Mouse (Mus musculus) neural tube, embryonic 14.5 days (tissue): ENCODE data around the gene Srpk1. TPM values are rescaled to one million over a fixed set of nuclear protein-coding genes. Genes with fewer than 3 reads are reported as not detected.

Experiments used
- ATAC-seq: fragments of 200-750 bp; cut with Nextera tagmentation; 2 replicates; pipeline ENCODE4 v1.8.0; 2017; ENCODE audit warnings: low read depth, mild to moderate bottlenecking, moderate TSS enrichment, moderate library complexity
- H3K27ac ChIP-seq: fragments of 300-500 bp; sonication (generic); 2 replicates; pipeline ENCODE4 v1.5.1; 2014; ENCODE audit warnings: low read depth, mild to moderate bottlenecking, control low read depth, low read length, moderate library complexity, mixed read lengths
- H3K27me3 ChIP-seq: fragments of 300-500 bp; sonication (generic); 2 replicates; pipeline ENCODE4 v1.6.1; 2014; ENCODE audit warnings: low read length; ENCODE audit not compliant: control insufficient read depth, insufficient read depth
- H3K36me3 ChIP-seq: fragments of 300-500 bp; sonication (generic); 2 replicates; pipeline ENCODE4 v1.6.1; 2014; ENCODE audit warnings: low read length, mixed read lengths; ENCODE audit not compliant: control insufficient read depth, insufficient read depth
- H3K4me1 ChIP-seq: fragments of 300-500 bp; sonication (generic); 2 replicates; pipeline ENCODE4 v1.6.1; 2014; ENCODE audit warnings: low read length; ENCODE audit not compliant: control insufficient read depth, insufficient read depth
- H3K4me2 ChIP-seq: fragments of 300-500 bp; sonication (generic); 2 replicates; pipeline ENCODE4 v1.6.1; 2014; ENCODE audit warnings: mild to moderate bottlenecking, low read depth, low read length, control low read depth
- H3K4me3 ChIP-seq: fragments of 300-500 bp; sonication (generic); 2 replicates; pipeline ENCODE4 v1.5.1; 2014; ENCODE audit warnings: low read depth, low read length, control low read depth, mixed read lengths
- H3K9ac ChIP-seq: fragments of 300-500 bp; sonication (generic); replicated peaks from 2 replicates; pipeline ENCODE4 v1.6.1; 2014; ENCODE audit warnings: low read depth, mild to moderate bottlenecking, control low read depth, low read length, mixed read lengths
- H3K9me3 ChIP-seq: fragments of 300-500 bp; sonication (generic); 2 replicates; pipeline ENCODE4 v1.6.1; 2016; ENCODE audit warnings: low read length; ENCODE audit not compliant: control insufficient read depth
- WGBS: fragments of 180-500 bp; shearing (Covaris S2); extraction: QIAGEN DNeasy Blood & Tissue Kit; methylation state at CpG from one replicate; pipeline ENCODE4 v1.1.7; 2014; 5-methylcytosine and 5-hydroxymethylcytosine counted together
- polyA plus RNA-seq: library from polyadenylated mRNA; unstranded; fragments of >200 nt; fragmentation: Nextera tagmentation; extraction: Ambion mirVana; gene quantifications from 2 replicates; pipeline ENCODE4 v1.2.1, GENCODE M21; 2014

Gene Srpk1
- polyA plus RNA-seq, 1 experiment from 2014 or later: 129 TPM

- no peaks in the 10 kb centered on the region for H3K36me3 ChIP-seq
- no peaks in the 10 kb centered on the region for H3K27me3 ChIP-seq
- H3K4me3 ChIP-seq: no peak overlapping the region
- peaks cover 6% of the 10 kb centered on the region; the same call in 1 of the 2 replicates for H3K4me1 ChIP-seq
- no peak overlapping the region for H3K9ac ChIP-seq
- H3K27ac ChIP-seq: no peak overlapping the region
- no peaks in the 10 kb centered on the region for H3K9me3 ChIP-seq
- WGBS: 86% methylated on average over 6 of the region's 6 CpGs
- no peak for ATAC-seq
- no peak overlapping the region for H3K4me2 ChIP-seq
These were observed 49.6 kb downstream of the Srpk1 start for GRCm38 (mm10) chr17:28572941-28573340.

- Histone ChIP-seq H3K9me3 (no peaks in the 10 kb centered on the region), H3K4me1 (peaks cover 6% of the 10 kb centered on the region; the same call in 1 of the 2 replicates), H3K36me3 (no peaks in the 10 kb centered on the region), H3K4me2 (no peak overlapping the region), H3K27ac (no peak overlapping the region), H3K4me3 (no peak overlapping the region), H3K27me3 (no peaks in the 10 kb centered on the region), H3K9ac (no peak overlapping the region)
- 82% methylated on average over 7 of the region's 7 CpGs for WGBS
- no peak for ATAC-seq
These were observed 50.0 kb downstream of the Srpk1 start for GRCm38 (mm10) chr17:28572521-28572920.

- Histone ChIP-seq H3K9me3 (no peaks in the 10 kb centered on the region), H3K4me2 (no peak overlapping the region), H3K27me3 (no peaks in the 10 kb centered on the region), H3K9ac (no peak overlapping the region), H3K4me3 (no peak overlapping the region), H3K36me3 (no peaks in the 10 kb centered on the region), H3K4me1 (peaks cover 6% of the 10 kb centered on the region; the same call in 1 of the 2 replicates), H3K27ac (no peak overlapping the region)
- ATAC-seq: no peak
- 84% methylated on average over 3 of the region's 3 CpGs for WGBS
These were observed 50.6 kb downstream of the Srpk1 start for GRCm38 (mm10) chr17:28571868-28572267.

- no peak overlapping the region for H3K4me2 ChIP-seq
- H3K9me3 ChIP-seq: no peaks in the 10 kb centered on the region
- no peak for ATAC-seq
- 34% methylated on average over 3 of the region's 3 CpGs for WGBS
- no peak overlapping the region for H3K4me3 ChIP-seq
- H3K9ac ChIP-seq: no peak overlapping the region
- no peak overlapping the region for H3K27ac ChIP-seq
- H3K4me1 ChIP-seq: no peaks in the 10 kb centered on the region
- H3K27me3 ChIP-seq: no peaks in the 10 kb centered on the region
- no peaks in the 10 kb centered on the region for H3K36me3 ChIP-seq
These were observed 55.0 kb downstream of the Srpk1 start for GRCm38 (mm10) chr17:28567541-28567940.

GRCm38 (mm10) chr17:28565181-28565580 is 57.3 kb downstream of the Srpk1 start:
- ATAC-seq: no peak
- Histone ChIP-seq H3K36me3 (no peaks in the 10 kb centered on the region), H3K4me2 (no peak overlapping the region), H3K27ac (no peak overlapping the region), H3K9ac (no peak overlapping the region), H3K27me3 (no peaks in the 10 kb centered on the region), H3K9me3 (no peaks in the 10 kb centered on the region), H3K4me1 (no peaks in the 10 kb centered on the region), H3K4me3 (no peak overlapping the region)

- Histone ChIP-seq H3K9ac (no peak overlapping the region), H3K27ac (no peak overlapping the region), H3K9me3 (no peaks in the 10 kb centered on the region), H3K4me3 (no peak overlapping the region), H3K27me3 (no peaks in the 10 kb centered on the region), H3K4me1 (no peaks in the 10 kb centered on the region), H3K36me3 (no peaks in the 10 kb centered on the region), H3K4me2 (no peak overlapping the region)
- WGBS: 68% methylated on average over 7 of the region's 7 CpGs
- no peak for ATAC-seq
These were observed 60.9 kb downstream of the Srpk1 start for GRCm38 (mm10) chr17:28561613-28562012.

- no peak within 1 kb of the TSS for H3K27ac ChIP-seq
- no peaks in the 10 kb centered on the region for H3K27me3 ChIP-seq
- H3K9me3 ChIP-seq: no peaks in the 10 kb centered on the region
- no peak within 1 kb of the TSS for H3K4me3 ChIP-seq
- no peaks in the 10 kb centered on the region for H3K36me3 ChIP-seq
- 95% methylated on average over 4 of the region's 4 CpGs for WGBS
- ATAC-seq: no peak
- no peak within 1 kb of the TSS for H3K9ac ChIP-seq
- H3K4me2 ChIP-seq: no peak within 1 kb of the TSS
- H3K4me1 ChIP-seq: no peaks in the 10 kb centered on the region
These were observed 61.9 kb downstream of the Srpk1 start, which contains the start of gene Clps for GRCm38 (mm10) chr17:28560598-28560997. Gene Clps, minus strand, starts transcription at chr17:28560766.

- no peaks in the 10 kb centered on the region for H3K36me3 ChIP-seq
- 76% methylated on average over 6 of the region's 6 CpGs for WGBS
- no peaks in the 10 kb centered on the region for H3K27me3 ChIP-seq
- no peak for ATAC-seq
- no peaks in the 10 kb centered on the region for H3K4me1 ChIP-seq
- no peak overlapping the region for H3K27ac ChIP-seq
- no peaks in the 10 kb centered on the region for H3K9me3 ChIP-seq
- H3K4me2 ChIP-seq: no peak overlapping the region
- H3K4me3 ChIP-seq: no peak overlapping the region
- H3K9ac ChIP-seq: no peak overlapping the region
These were observed 64.7 kb downstream of the Srpk1 start for GRCm38 (mm10) chr17:28557772-28558171.

GRCm38 (mm10) chr17:28556635-28557396 is 65.7 kb downstream of the Srpk1 start:
- no peak overlapping the region for H3K27ac ChIP-seq
- H3K36me3 ChIP-seq: no peaks in the 10 kb centered on the region
- no peaks in the 10 kb centered on the region for H3K27me3 ChIP-seq
- ATAC-seq: no peak
- no peaks in the 10 kb centered on the region for H3K9me3 ChIP-seq
- no peak overlapping the region for H3K4me3 ChIP-seq
- no peak overlapping the region for H3K9ac ChIP-seq
- H3K4me1 ChIP-seq: no peaks in the 10 kb centered on the region
- 58% methylated on average over 6 of the region's 6 CpGs for WGBS
- no peak overlapping the region for H3K4me2 ChIP-seq
